Mouse (Mus musculus) lung, postnatal 10 days (tissue): ENCODE measurements around the gene Zfp579.

Experiments used
- DNase-seq: peaks from one replicate; pipeline ENCODE4 v3.0.0; 2021

The Zfp579 gene

DNA sequence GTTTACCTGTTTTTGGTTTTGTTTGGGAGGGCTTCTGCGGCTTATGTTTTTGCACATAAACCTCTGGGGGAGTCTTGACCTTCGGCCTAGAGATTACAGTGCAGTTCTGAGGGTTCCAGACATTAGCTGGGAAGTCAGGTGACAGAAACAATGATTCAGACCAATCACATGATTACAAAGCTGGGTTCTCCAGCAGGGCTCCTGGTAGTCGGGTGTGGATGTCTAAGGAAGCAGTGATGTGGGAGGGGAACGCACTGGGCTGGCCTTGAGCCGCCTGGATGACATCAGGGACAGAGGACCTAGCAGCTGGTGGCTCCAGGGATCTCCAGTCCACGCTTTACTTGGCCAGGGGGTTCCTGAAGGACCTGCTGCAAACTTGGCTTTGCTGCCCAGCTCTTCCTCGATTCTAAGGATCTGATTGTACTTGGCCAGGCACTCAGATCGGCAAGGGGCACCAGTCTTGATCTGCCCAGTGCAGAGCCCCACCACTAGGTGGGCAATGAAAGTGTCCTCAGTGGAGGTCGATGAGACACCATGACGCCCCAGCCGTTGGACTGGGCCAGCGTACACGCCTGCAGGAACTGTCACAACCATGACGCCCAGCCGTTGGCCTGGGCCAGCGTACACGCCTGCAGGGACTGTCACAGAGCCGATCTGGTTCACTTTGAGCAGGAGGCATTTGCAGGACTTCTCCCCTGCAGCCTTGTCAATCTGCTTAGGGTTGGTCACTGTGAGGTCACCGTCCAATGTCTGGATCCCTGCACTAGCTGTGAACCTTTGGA, 45.2 kb downstream of the Zfp579 start:
- DNase-seq = no peak

DNA sequence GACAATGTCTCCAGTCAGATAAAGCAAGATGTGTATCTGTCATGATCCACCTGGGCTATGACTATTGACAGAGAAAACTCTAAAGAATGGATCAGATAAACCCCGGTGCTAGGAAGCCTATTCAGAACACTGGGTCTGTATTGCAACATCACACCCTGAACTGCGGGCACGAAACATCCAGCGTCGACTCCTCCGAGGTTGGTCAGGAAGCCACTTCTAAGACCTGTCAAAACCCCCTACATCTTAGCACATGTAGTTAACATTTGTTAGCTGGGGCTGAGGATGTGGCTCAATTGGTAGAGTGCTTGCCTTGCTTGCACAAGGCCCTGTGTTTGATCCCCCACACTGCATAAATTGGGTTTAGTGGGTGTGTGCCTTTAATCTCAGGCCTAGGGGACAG, 47.6 kb downstream of the Zfp579 start:
- DNase-seq = no peak

DNA sequence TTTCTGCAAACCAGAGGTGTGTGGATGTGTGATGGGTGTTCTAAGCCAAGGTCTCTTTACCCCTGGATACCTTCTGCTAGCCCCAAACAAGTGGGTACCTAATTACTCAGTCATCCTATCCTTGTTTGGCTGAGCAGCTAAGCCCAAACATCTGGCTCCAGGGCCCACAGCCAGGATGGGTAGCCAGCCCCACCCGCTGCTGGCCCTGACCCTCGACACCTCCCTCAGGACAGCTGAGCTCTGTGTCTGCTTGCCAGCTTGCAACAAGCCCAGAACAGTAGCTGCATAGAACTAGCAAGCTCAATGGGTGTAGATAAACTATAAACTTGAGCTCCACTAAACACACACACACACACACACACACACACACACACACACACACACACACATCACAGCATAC, 48.1 kb downstream of the Zfp579 start:
- peak; percentile 75 for DNase-seq

DNA sequence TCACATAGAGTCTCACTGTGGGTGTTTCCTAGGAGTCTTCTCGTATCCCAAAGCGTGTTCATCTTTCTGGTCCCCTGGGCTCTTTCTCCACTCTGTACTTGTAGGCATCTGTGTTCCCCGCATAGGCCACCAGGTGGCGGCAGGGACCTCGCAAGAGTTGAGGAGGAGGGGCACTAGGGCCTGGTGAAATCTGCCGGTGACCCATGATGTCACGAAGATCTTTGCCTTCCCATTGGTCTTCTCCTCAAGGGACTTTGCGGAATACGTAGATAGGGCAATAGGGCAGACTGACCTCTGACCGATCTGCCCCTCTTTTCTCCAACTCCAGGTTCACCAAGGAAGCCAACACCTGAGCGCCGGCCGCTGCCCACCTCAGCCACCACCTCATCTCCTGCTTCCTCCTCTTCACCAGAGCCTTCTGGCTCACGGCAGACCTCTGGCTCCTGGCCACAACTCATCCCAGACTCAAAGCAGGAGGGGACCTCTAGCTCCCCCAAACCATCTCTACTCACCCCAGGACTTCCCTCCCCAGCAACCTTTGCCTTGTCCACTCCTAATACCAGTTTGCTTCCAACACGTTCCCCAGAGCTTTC, 52.6 kb downstream of the Zfp579 start:
- DNase-seq = peak; percentile 94

DNA sequence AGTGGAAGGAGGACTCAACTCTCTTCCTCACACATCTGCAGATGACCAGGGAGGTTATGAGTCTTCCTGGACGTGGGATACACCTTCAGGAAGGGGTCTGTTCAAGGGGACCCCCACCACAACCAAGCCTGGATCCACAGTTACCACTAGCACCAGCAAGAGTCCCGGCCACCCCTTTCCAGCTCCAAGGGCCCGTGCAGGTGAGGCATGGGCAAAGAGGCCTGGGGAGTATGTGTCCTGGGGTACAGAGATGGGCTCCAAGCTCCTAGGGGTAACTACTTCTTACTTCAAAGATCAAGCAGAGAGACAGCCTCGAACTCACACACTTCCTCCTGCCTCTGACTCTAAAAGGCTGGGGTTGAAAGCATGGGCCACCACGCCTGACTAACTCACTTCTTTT, 53.3 kb downstream of the Zfp579 start:
- DNase-seq = no peak

DNA sequence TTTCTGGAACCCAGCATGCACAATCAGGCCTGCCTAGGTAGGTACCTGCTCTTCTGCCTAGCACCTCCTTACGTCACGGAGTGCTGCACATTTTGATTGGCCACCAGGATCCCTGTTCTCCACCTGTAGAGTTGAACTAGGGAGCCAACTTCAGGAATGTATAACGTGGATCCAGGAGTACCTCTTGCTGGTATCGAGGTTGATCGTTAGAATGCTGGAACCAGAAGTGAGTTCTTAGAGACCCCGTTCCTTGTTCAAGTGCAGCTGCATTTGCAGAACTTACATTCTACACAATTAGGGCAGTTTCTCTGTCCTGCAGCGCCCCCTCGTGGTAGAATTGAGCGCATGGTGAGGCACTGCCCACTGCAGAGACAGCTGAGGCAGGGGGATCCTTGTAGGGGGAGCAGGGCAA, 55.9 kb downstream of the Zfp579 start:
- DNase-seq = peak; percentile 87

DNA sequence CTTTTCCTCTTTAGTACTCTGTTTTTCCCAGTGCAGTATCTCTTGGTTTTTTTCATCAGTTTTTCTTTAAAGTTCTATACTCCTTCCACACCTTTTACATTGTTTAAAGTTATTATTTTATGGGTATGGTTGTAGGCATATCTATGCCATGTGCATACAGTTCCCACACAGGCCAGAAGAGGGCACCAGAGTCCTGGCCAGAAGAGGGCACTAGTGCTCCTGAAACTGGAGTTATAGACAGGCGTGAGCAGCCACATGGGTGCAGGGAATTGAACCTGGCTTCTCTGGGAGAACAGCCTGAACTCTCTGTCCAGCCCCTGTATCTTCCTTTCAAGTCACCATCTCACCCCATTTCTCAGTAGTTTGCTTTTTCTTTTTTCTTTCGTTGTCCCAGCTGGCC, 57.5 kb downstream of the Zfp579 start:
- DNase-seq = peak; percentile 86

DNA sequence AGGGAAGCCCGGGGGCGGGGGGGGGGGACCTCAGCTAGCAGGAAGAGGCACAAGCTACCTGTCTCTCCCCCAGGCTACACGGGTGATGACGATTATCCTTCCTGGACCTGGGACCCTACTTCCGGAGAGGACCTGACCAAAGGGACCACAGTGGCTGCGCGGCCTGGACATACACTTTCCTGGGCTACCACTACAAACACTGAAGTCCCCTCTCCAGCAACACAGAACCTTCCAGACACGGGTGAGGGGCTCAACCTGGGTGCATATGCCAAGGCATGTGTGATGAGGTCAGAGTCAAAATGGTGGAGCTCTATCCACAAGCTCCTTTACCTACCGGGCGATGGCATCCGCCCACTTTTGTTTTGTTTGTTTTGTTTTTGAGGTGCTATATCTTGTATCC, 58.6 kb downstream of the Zfp579 start:
- no peak for DNase-seq

DNA sequence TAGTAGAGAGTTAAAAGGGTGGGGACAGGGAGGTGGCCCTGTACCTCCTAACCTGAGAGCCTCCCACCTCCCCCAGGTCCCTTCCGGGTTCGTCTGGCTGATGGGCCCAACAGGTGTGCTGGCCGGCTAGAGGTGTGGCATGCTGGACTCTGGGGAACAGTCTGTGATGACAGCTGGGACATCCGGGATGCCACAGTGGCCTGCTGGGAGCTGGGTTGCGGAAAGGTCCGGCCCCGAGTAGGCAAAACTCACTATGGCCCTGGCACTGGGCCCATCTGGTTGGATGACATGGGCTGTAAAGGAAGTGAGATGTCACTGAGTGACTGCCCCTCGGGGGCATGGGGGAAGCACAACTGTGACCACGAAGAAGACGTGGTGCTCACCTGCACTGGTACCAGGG, 59.1 kb downstream of the Zfp579 start:
- DNase-seq = no peak

DNA sequence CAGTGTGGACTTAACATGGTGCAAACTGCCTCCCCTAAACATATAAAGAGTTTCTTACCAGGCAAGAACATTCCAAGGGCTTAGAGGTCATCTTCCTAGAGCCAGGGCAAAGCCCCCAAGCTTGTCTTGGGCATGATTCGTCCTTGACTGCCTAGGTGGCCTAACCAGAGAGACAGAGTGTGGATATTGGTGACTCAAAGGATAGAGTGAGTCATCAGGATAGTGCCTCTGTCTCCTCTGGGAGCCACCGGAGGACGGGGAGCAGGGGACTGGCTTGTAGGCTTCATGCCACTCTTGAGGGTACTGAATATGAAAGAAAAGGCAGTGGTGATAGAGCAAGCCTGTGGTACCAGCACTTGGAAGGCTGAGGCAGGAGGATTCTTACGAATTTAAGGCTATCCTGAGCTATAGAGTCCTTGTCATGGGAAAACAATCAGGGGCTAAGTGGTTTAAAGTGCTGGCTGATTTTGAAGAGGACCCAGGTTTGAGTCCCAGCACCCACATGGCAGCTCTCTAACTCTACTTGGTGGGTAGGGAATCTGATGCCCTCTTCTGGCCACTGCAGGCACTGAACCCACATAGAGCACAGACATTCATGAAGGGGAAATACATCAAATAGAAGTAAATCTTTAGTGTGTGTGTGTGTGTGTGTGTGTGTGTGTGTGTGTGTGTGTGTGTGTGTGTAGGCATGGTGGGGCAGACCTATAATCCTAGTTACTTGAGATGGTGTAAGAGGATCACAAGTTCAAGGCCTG, 61.6 kb downstream of the Zfp579 start:
- DNase-seq = no peak
